Mouse (Mus musculus): ENCODE results near the gene Rab23. TPM values are rescaled to one million over a fixed set of nuclear protein-coding genes. Genes with fewer than 3 reads are reported as not detected.

Gene Rab23
- 10 to 100 TPM; 19.0 to 19.6 TPM for total RNA-seq (2021)

DNA sequence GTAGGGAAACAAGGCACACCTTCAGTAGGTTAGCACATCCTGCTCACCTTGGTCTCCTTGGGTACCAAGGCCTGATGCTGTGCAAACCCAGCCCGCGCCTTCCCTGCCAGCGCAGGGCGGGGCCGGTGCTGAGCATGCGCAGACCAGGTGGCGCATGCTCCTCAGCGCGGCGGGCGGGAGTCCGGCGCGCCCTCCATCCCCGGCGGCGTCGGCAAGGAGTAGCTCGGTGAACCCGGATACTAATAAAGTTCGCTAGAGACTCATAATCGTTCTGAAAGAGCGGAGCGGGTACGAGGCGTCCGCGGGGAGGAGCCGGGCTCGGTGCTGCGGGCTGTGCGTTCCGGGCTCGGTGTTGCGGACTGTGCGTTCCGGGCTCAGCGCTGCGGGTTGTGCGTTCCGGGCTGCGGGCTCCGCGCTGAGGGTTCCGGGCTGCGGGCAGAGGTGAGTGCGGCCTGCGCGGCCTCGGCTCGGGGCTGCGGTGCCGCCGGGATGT lies at the start of gene Rab23:
TSS of gene Rab23 (plus strand) at position 155 of the 493 bp plus-strand sequence.
- peak; percentile 79 for DNase-seq

DNA sequence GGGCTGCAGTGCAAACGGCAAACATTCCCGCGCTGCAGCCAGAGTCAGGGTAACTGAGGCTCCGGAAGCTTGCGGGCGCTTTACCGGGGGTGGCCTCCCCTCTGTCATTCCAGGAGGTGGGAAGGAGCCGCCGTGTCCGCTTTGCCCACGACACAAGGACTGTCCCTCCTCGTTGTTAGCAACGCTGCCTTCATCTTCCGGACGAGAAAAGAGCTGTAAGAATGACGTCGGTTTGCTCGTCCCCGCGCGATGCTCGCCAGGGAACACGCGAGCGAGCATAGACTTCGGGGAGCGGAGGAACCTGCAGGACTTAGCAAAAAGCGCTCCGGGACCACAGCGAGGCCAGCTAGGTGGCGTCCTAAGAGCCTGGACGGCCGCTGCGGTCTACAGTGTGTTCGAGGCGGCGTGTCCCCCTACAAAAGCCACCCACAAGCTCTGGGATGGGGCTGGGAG lies 49.5 kb upstream of the Rab23 start:
- peak; percentile 62 for DNase-seq

DNA sequence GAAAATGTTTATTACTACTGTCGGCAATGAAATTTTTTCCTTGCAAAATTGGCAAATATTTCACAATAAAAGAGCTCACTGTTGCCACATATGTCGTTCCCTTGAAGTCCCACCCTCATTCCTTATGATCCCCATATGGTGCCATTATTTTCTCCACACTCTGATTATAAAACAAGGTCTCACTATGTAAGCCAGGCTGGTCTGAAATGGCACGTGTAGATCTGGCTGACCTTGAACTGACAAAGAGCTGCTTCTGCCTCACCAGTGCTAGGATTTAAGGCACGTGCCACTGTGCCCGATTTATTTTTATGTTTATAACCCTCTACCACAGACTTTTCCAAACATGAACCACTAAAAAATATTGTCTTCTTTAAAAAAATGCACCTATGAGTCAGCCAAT lies 48.2 kb upstream of the Rab23 start:
- DNase-seq: no peak

DNA sequence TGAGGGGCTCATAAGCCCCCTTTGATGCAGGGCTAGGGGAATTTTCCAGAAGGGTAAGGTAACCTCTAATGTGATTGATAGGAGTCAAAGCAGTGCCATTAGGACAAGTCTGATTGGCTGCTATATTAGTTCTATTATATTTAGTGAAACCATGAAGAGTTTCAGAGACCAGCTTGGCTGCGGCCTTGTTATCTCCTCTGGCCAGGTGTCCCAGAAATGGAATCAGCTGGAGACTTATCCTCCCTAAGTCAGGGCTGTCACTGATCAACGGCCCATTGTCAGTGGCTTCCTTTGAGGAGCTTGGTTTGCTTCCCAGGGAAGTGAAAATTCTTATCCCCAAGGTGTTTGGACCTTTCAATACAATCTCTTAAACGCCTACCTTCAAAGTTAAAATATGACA lies 47.6 kb upstream of the Rab23 start:
- DNase-seq: no peak

DNA sequence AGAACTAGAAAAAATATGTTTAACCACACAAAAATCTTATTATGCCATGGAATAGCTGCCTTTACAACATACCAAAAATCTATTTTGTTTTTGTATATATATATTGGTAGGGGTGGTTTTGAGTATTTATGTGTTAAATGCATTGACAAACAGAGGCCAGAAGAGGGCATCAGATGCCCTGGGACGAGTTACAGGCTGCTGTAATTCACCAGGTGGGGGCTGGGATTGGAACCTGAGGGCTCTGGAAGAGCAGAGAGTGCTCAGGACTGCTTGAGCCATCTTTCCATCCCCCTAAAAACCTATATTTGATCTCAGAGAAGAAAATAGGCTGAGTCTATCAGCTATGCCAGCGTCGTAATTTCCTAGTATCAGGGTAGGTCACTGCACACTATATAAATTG lies 47.2 kb upstream of the Rab23 start:
- peak; percentile 55 for DNase-seq

DNA sequence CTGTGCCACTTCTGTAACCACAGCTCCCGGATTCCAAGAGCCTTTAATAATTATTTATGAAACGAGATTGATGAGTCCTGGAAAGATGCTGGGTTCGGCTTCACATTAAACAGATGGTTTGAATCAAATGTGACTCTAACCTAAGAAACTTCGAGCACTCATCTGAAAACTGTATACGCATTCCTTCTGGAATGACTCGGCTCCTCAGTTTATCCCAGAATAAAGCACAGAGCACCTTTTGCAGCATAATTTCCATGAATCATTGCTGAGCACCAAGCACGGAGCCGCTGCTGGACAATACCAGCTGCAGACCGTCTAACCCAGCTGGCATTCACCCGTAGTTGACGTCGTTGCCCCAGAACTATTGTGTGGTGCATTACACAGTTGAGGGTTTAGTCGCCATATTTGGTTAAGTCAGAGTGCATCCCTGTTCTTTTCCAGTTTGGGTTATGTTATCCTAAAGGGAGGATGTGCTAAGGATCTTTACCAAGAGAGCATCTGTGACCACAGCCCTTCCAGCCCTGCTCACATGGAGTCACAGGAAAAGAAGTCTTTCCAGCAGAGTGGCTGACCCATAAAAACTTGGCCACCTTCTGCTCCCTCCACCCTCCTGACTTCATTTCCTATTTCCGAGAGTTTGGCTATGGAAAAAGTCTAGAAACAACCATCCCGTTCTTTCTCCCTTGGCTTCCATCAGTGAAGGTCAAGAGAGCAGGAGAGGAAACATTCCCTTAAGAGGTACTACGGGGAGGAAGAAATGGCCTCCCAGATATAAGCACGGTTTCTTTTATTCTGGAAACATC lies 46.3 kb upstream of the Rab23 start:
- DNase-seq: peak; percentile 11

DNA sequence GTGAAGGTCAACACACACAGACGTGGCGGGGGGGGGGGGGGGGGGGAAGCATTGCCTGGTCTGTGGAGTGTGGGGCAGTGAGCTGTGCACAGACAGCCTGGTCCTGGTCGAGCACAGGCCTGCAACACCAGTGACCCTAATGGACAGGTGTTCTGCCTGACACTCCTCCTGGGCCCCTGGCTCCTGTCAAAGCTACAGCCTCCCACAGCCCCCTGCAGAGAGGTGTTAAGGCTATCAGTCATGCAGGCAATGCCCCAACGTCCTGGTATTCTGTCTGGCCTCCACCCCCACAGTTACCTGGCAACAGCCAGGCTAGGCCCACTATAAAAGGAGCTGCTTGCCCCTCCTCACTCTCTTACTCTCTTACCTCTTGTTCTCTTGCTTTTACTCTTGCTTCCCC lies 39.3 kb upstream of the Rab23 start:
- DNase-seq: no peak

DNA sequence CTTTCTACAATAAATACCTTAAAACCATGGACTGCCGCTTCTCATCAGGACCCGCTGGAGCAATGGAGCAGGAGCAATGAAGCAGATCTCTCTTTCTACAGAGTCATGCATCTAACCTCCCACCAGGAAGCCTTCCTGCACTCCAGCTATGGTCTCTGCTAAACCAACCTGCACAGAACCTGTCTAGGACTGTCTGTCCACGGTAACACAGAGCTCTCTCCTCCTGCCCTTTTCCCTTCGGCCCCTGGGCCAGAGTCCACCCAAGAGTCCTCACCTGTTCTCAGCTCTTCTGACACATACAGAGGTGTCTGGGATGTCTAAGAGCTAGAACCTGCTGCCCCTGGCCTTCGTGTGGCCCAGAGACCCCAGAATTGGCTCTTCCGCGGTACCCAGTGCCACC lies 38.8 kb upstream of the Rab23 start:
- DNase-seq: no peak

DNA sequence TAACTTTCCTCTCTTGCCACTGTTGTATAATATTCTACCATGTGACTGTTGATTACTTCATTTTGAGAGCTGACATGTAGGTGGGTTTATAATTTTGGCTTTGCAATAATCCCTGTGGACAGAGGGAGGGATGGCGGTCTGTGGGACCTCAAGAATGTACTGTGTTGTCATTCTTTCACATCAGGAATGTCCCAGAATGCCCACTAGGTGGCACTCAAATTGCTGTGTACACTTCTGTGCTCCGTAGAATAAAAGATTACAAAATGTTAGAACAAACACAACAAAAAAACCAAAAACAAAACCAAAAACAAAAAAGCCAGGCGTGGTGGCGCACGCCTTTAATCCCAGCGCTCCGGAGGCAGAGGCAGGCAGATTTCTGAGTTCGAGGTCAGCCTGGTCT lies 35.2 kb upstream of the Rab23 start:
- peak; percentile 28 for DNase-seq

DNA sequence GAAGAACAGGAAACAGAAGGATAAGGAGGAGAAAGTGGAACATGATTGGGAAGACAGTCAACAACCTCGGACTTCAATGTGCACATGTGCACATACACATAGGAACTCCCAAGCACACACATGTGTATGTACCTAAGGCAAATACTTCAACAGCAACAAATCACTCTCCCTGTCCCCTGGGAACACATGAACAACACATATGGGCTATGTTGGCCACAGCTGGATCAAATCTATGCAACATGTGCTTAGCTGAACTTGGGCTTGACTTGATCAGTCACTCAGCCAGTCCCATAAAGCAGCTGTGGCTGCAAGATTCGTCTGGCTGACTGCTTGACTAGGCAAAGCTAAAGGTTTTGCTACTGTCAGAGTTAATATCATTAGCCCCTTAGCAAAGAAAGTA lies 30.9 kb upstream of the Rab23 start:
- no peak for DNase-seq

DNA sequence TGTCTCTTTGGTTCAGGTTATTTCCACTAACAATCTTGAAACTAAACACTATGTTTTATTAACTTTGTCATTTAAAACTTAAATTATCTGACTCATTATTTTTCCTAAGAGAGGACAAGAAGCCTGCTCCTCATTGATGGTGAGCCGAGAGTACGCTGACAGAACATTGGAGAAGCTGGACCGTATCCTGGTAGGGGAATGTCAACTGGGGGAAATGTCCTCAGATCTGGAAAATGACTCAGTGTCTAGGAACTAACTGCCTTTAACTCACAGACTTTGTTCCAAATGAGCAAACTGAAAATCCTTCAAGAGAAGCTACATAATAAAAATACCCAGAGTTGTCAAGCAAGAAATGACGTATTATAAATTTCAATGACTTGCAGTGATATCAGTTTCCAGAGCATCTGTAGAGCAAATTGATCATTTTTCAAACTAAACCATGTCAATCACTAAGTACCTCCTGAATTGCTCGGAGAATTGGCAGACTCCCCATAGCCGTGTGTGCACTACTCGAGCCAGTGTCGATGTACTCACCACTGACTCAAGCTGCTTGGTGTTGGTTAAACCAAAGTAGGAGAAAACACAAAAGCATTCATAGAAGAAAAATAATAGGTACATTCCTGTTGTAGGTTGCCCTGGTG lies 30.1 kb upstream of the Rab23 start:
- no peak for DNase-seq

DNA sequence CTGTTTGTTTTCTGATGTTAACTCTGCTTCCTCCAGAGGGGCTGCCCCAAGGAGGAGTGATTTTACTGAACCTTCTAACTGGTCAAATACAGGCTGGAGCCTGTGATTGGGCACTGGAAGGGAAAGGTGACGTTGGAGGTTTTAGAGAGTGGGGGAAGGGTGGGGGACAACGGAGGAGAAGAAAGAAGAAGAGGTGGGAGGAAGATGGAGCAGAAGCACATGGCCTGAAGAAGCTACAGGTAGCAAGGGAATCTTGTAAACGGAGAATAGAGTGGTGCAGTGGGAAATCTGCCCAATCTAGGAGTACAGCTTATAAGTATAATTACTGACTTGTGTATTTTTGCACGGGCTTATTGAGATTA lies 29.6 kb upstream of the Rab23 start:
- DNase-seq: no peak

DNA sequence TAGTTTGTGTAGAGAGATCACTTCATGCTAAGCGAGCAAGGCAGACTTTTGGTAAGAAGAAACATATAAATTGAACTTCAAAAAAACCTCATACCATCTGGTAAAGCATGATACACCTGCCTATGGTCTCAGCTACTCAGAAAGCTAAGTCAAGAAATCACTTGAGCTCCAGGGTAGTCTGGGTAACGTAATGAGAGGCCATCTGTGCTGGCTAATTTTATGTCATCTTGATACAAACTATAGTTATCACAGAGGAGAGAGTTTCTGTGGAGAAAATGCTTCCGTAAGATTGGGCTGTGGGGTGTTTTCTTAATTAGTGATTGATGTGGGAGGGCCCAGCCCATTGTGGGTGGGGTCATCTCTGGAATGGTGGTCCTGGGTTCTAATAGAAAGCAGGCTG lies 25.8 kb upstream of the Rab23 start:
- no peak for DNase-seq

DNA sequence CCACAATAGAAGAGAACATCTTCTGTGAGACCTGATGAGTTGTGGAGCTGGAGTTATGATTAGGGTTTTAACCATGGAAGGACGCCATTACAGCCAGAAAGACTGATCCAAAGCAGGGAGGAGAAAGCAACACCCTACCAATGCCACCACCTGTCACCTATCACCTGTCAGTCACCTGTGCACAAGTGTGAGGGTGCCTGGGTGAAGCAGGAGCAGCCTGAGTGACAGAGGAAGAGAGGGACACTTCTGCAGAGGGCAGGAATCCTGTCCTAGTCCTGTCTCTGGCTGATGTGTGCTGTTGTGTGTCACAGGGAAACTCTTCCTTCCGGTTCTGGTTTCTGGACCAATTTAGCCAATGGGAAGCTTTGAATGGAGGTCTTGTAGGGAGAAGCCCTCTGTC lies 23.7 kb upstream of the Rab23 start:
- no peak for DNase-seq

DNA sequence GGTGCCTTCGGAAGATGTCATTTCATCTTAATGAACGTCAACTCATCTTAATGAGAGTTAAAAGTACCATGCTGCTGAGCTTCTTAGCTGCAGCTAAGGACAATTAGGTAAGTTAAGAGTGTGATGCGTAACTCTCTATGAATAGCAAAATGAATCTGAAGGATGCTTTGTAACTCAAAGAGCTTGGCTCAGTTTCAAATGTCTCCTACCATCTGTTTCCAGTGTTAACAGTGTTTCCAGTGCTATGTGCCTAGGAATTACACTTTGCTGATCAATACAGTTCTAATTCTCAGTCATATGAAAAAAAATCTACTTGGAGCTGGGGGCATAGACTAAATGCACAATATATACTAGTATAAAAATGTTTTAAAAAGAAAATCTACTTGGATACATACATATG lies 18.4 kb upstream of the Rab23 start:
- DNase-seq: no peak

DNA sequence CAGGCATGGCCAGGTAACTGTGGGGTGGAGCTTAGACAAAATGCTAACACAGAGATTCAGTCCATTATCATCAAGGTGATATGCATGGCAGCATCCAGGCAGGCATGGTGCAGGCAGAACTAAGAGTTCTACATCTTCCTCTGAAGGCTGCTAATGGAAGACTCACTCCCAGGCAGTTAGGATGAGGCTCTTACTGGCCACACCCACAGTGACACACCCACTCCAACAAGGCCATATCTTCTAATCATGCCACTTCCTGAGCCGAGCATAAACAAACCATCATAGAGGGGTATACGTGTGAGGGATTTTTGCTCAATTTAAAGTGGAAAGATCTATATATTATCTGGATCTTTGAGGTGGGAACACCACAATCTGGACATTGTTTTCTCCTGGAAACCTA lies 10.1 kb upstream of the Rab23 start:
- DNase-seq: no peak

DNA sequence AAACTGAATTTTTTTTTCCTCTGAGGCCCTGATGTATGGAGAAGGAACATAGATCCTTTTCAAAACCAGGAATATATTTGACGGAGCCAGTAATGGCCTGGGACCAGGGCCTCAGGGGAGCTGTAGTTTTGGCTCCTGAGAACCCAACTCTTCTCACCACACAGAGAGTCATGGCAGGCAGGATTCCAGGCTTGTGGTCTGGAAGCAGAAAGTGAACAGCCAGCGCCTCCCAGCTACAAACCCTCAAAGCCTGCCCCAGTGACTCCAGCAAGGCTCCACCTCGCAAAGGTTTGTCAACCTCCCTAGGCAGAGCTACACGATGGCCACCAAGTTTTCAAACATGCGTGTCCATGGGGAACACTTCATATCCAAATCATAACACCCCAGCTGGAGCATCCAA lies 7.7 kb upstream of the Rab23 start:
- no peak for DNase-seq

DNA sequence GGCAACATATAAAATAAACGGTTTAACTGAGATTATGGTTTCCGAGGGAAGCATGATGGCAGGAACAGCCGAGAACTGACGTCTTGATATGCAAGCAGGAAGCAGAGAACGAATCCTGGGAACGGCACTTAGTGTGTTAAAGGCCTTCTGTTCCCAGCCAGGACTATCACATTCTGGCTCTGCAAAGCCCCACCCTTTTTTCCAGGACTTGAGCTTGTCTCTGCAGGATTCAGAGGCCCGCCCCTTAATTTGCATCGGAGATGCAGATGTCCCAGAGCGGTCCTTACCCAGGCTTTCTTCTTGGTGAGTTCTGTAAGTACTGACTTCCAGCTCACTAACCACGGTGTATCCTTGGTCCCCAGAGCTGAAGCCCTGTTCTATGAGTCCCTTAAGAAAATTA lies 4.9 kb upstream of the Rab23 start:
- no peak for DNase-seq

DNA sequence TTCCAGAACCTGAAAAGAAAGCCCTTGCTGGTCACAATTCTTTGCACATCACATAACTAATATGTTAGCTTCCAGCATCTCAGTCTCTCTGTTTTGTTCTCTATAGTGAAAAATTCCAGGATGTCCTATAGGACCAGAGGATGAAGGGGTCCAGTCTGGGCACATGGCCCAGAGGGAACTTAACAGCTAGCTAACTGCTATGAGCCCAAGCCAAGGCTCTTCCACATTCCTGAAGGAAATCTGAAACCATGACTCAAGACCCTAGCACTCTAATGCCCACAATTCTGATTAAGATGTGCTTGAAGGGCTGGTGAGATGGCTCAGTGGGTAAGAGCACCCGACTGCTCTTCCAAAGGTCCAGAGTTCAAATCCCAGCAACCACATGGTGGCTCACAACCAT lies 2.1 kb upstream of the Rab23 start:
- no peak for DNase-seq

DNA sequence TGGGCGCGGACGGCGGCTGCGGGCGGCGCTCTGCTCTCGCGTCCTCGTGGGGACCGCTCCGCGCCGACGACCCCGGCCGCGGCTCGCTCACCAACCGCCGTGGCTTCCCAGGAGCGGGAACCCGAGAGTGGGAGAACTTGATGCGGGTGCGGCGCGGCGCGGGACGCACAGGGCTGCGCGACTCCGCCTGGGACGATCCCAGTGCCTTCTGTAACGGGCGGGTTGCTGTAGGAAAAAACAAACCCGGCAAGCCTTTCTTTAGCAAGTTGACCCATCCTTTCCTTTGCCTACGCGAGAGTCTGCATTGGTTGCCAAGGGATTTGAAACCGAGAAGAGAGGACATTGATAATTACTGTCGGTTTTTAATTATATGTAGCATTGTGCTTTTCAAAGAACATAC lies 544 bp downstream of the Rab23 start:
- DNase-seq: no peak

DNA sequence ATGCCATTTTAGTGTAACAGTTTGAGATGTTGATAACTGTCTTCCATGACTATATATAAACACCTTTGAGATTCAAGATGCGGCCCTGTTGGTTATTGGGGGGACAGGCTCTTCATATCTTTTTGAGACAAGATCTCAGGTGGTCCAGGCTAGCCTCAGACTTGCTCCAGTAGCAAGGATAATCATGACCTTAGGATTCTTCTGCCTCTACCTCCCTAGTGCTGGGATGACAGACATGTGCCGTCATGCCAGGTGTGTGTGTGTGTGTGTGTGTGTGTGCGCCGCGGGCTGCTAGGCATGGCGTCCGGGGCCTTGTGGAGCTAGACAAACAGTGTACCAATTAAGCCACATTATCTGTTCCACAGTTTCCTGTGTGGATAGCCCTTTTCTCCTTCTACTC lies 1.3 kb downstream of the Rab23 start:
- DNase-seq: no peak

DNA sequence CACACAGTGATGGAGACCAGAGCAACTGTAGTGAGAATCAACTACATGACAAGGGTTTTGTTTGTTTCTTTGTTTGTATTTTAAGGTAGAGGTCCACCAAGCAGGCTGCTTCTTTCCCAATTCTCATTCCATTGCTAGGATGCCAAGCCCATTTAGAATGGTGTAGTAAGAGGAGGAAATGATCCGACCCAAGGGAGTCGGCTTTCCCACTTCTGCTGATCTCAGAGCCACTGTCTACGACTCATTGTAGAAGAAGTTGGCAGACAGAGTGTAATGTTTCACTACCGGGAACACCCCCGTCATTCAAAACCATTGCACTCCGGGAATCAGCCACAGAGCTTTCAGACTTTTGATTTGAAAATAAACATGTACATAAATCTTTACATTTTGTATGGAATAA lies 4.8 kb downstream of the Rab23 start:
- no peak for DNase-seq

DNA sequence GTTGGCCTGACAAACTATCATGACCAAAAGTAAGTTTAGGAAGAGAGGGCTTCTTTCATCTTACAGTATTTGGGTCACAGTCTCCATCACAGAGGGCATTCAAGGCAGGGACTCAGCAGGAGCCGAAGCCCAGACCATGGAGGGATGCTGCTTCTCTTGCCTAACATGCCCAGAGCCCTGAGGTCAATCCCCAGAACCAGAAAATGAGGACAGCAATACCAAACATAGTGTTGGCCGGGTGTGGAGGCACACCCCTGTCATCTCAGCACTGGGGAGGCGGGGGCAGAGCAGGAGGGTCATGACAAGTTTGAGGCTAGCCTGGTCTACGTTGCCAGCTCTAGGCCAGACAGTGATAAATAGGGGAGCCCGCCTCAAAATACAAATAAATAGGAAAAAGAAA lies 5.4 kb downstream of the Rab23 start:
- no peak for DNase-seq

DNA sequence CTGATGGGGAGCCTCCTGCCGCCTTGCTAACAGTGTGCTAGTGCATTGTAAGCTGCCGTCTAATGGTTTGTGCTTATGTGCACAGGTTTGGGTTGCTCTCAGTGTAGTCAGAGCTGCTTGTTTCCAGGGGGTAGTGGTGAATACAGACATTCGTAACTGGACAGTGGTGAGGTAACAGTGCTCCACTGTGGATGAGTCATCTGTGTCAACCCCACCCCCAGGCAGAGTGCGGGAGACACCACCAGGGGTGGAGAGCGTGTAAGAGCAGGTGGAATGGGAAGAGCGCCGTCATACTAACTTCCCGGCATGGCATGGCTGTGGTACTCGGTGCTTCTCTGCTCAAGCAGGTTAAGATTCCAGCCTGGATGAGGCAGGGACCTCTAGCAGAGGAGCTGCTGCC lies 13.4 kb downstream of the Rab23 start:
- DNase-seq: no peak
